Mouse (Mus musculus) G1E (cell line): Measurements from ENCODE around the gene Nos1ap.

Experiments
- CTCF ChIP-seq: IDR thresholded peaks from 2 replicates; pipeline ENCODE4 v1.5.1; 2012; ENCODE audit warnings: low read depth, low read length, inconsistent platforms, mixed read lengths
- GATA2 ChIP-seq: IDR thresholded peaks from 2 replicates; pipeline ENCODE4 v1.6.1; 2012; ENCODE audit warnings: low read depth, low read length, inconsistent platforms, borderline replicate concordance

DNA sequence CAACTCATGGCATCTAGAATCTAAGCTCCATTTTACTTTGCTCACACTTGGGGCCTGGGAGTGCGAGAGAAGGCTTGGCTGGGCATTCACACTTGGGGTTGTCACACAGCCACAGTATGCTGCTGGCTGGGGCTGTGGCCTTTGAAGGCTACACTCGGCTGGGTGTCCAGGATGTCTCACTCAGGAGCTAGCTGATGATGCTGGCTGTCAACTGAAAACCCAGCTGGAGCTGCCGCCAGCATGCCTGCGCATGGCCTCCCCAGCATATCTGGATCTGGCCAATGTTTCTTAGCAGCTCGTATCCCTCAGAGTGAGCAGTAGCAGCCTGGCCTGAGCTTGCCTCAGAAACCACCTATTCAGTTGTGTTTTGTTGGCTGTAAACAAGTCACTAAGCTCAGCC is 158.3 kb downstream of the Nos1ap start:
- TF ChIP-seq CTCF (no peak), GATA2 (no peak)
